Comparison of ENCODE assay signal across 8 mouse cellular contexts in the genomic region with DNA sequence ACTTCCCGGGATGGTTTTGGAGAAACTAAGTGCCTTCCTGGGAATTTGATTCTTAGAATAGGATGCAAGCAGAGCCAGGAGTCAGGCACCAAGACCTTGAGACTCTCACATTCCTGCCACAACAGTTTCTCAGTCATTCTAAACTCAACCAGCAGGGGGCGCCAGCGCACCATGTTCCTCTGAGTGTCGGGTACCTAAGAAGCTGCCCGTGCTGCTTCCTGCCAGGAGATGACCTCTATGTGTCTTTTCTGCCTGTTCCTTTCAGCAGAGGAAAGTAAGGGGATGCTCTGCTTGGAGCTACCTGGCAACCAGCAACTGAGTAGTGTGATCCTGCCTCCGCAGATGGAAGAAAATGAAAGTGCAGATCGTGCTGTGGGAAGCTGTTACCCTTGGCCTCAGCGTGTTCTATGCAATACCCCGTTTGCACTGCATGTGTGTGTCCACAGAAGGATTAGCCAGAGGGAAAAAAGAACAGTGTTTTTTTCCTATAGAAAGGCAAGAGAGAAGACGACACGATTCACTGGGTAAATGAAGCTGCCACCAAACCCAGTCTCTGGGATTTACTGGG. TPM values are rescaled to one million over a fixed set of nuclear protein-coding genes. Genes with fewer than 3 reads are reported as not detected.
DNase-seq lines count a peak whose midpoint lies in the region; ATAC-seq lines count a peak whose summit lies in the region.

No protein-coding gene starts in this region.

- no peak overlapping the region for H3K27ac ChIP-seq in hindbrain, embryonic 14.5 days

- no peaks in the 10 kb centered on the region for H3K27me3 ChIP-seq in hindbrain, embryonic 14.5 days (ENCODE audit: control insufficient read depth, insufficient read depth, low read length)

- H3K4me1 ChIP-seq in hindbrain, embryonic 14.5 days (replicated peaks; ENCODE audit: control insufficient read depth, insufficient read depth, low read length): no peaks in the 10 kb centered on the region

- H3K36me3 ChIP-seq in hindbrain, embryonic 14.5 days (replicated peaks; ENCODE audit: control insufficient read depth, insufficient read depth): no peaks in the 10 kb centered on the region

- no peak overlapping the region for H3K4me2 ChIP-seq in hindbrain, embryonic 14.5 days (replicated peaks)

- H3K9me3 ChIP-seq in hindbrain, embryonic 14.5 days (ENCODE audit: control insufficient read depth, low read length): no peaks in the 10 kb centered on the region

- WGBS in hindbrain, embryonic 14.5 days: 41% methylated on average over 11 of the region's 11 CpGs

- H3K9ac ChIP-seq in hindbrain, embryonic 14.5 days: no peak overlapping the region

- no peak overlapping the region for H3K4me3 ChIP-seq in hindbrain, embryonic 14.5 days (replicated peaks; ENCODE audit: low read length)

- ATAC-seq in hindbrain, embryonic 14.5 days (ENCODE audit: low FRiP score): no peak
- peak; percentile 86 for ATAC-seq in megakaryocyte progenitor cell, adult 5-6 weeks (replicated peaks; ENCODE audit: poor library complexity)

- peak; percentile 48 for DNase-seq in WW6 (ENCODE audit: low read depth, low spot score)
- DNase-seq in cerebellum, adult 8-10 months: peak; percentile 95
- DNase-seq in frontal cortex, adult 2 months (ENCODE audit: extremely low spot score in 1 of 2, low spot score in 1 of 2): peak; percentile 86 to 99
- DNase-seq in hindbrain, embryonic 14.5 days (ENCODE audit: low spot score): peak; percentile 96
- DNase-seq in left cerebral cortex, adult 9 months (ENCODE audit: low spot score in 2 of 2): peak; percentile 77 to 95
- peak; percentile 89 for DNase-seq in right cerebral cortex, postnatal 25 days
- peak; percentile 74 to 79 for DNase-seq in urinary bladder, postnatal 36 days (ENCODE audit: low spot score in 2 of 2)

RNA-seq across cellular contexts. Expression of a gene that starts 53.9 kb away (rescaled TPM):
- polyA plus RNA-seq in frontal cortex, adult 2 months (2012; rRNA removed): 47.8 and 47.9 TPM in 2 replicates
- polyA plus RNA-seq in hindbrain, embryonic 14.5 days (2014; fragmentation: Nextera tagmentation; extraction: Ambion mirVana): 23.5 and 25.6 TPM in 2 replicates
- 38.9 and 42.4 TPM in 2 replicates for total RNA-seq in megakaryocyte progenitor cell, adult 5-6 weeks (2015)
- total RNA-seq in megakaryocyte progenitor cell, adult 5-6 weeks (2017): 34.7 and 43.7 TPM in 2 replicates
